Mouse (Mus musculus): ENCODE data around the gene Kif21b.

DNA sequence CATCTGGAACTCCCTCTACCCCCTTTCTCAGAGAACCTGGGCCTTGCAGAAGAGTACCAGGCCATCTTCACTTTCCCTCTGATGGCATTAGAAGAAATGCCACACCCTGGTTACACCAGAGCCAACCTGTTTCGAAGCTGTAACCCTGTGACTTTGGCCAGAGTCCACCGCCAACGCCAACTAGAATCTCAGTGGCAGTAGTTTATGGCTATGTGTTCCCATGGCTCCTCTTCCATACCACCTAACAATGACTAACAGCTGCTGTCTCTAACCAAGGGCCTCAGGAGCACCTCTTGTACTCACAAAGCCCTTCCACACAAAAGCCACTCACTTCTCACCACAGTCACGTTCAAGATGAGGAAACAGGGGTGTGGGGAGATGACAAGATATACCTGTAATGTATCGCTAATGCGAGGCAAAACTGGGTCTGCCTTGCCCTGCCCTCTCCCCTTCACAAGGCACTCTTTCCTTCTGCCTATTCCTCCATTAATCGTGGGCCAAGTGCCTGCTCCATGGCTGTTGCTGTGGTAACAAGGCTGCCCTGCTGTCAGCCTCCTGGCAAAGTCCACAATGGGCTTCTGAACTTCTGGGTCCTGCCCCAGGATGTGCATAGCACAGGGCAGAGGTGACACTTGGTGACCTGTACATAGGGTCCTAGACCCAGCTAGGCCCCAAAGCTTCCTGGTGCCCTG, 11.5 kb upstream of the Kif21b start:
- TF ChIP-seq CTCF (IDR thresholded peaks at IDR 0.05; ENCODE audit: insufficient read depth, low read depth, low read length) (no peak), POLR2A (IDR thresholded peaks at IDR 0.05; ENCODE audit: insufficient read depth, low read depth, low read length) (no peak)

Data from olfactory bulb, adult 2 months (tissue).